Mouse (Mus musculus) limb, embryonic 14.5 days (tissue): ENCODE measurements around the gene Gtpbp1. TPM values are rescaled to one million over a fixed set of nuclear protein-coding genes. Genes with fewer than 3 reads are reported as not detected.

ENCODE experiments used
- ATAC-seq: fragments of 200-750 bp; cut with Nextera tagmentation; 2 replicates; pipeline ENCODE4 v1.8.0; 2017; ENCODE audit warnings: low read depth, moderate number of reproducible peaks, moderate TSS enrichment; ENCODE audit not compliant: low FRiP score
- DNase-seq: peaks from one replicate; pipeline ENCODE4 v3.0.0-alpha.2; 2015; ENCODE audit warnings: low spot score
- H3K27ac ChIP-seq: fragments of 300-500 bp; sonication (generic); replicated peaks from 2 replicates; pipeline ENCODE4 v1.5.1; 2014; ENCODE audit warnings: low read depth, mild to moderate bottlenecking, low read length, moderate library complexity, mixed read lengths
- H3K27me3 ChIP-seq: fragments of 300-500 bp; sonication (generic); 2 replicates; pipeline ENCODE4 v1.6.1; 2014; ENCODE audit warnings: low read length, mixed read lengths; ENCODE audit not compliant: control insufficient read depth, insufficient read depth
- H3K36me3 ChIP-seq: fragments of 300-500 bp; sonication (generic); 2 replicates; pipeline ENCODE4 v1.6.1; 2014; ENCODE audit warnings: mild to moderate bottlenecking, low read length, moderate library complexity, mixed read lengths; ENCODE audit not compliant: control insufficient read depth, insufficient read depth
- H3K4me1 ChIP-seq: fragments of 300-500 bp; sonication (generic); 2 replicates; pipeline ENCODE4 v1.6.1; 2014; ENCODE audit warnings: antibody characterized with exemption, low read length, mixed read lengths; ENCODE audit not compliant: control insufficient read depth, insufficient read depth
- H3K4me2 ChIP-seq: fragments of 300-500 bp; sonication (generic); replicated peaks from 2 replicates; pipeline ENCODE4 v1.6.1; 2014; ENCODE audit warnings: low read depth, mild to moderate bottlenecking, low read length, moderate library complexity; ENCODE audit not compliant: severe bottlenecking
- H3K4me3 ChIP-seq: fragments of 300-500 bp; sonication (generic); replicated peaks from 2 replicates; pipeline ENCODE4 v1.5.1; 2014; ENCODE audit warnings: low read length
- H3K9ac ChIP-seq: fragments of 300-500 bp; sonication (generic); 2 replicates; pipeline ENCODE4 v1.6.1; 2014; ENCODE audit warnings: mild to moderate bottlenecking, low read depth, low read length, moderate library complexity; ENCODE audit not compliant: severe bottlenecking
- H3K9me3 ChIP-seq: fragments of 300-500 bp; sonication (generic); 2 replicates; pipeline ENCODE4 v1.6.1; 2016; ENCODE audit warnings: low read length; ENCODE audit not compliant: control insufficient read depth
- POLR2A ChIP-seq: fragments of 200-500 bp; IDR thresholded peaks from 2 replicates; pipeline ENCODE4 v1.8.0; 2012; ENCODE audit warnings: inconsistent platforms, mild to moderate bottlenecking, moderate library complexity, borderline replicate concordance; ENCODE audit not compliant: insufficient read depth, insufficient read length; ENCODE audit errors: extremely low read depth
- WGBS: fragments of 180-500 bp; shearing (Covaris S2); extraction: QIAGEN DNeasy Blood & Tissue Kit; methylation state at CpG from one replicate; pipeline ENCODE4 v1.1.7; 2014; 5-methylcytosine and 5-hydroxymethylcytosine counted together
- polyA plus RNA-seq, 2 experiments: library from polyadenylated mRNA; depleted of rRNA in 1 of 2; stranded (reverse) in 1 of 2; unstranded in 1 of 2; fragments of >200 nt; fragmentation: Nextera tagmentation in 1 of 2; extraction: Ambion mirVana in 1 of 2; gene quantifications; 2 replicates each; pipeline versions ENCODE4 v1.2.1 to v1.2.3; 2012 to 2014

Gtpbp1 gene
- polyA plus RNA-seq, 2 experiments, result 32.6 to 39.6 TPM

DNA sequence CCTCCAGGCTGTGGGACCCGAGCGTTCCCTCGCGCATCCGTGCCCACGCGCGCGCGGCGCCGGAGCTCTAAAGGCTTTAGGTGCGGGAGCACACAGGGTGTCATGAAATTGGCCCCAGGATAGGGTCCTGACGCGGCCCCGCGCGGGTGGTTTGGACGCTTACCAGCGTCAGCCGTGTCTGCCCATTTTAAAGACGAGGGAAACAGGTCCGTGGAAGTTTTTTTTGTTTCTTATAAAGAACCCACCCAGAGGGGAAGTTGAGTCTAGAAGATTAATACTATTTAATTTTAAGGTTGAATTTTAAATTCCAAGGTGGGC lies 52.0 kb downstream of the Gtpbp1 start:
- H3K4me3 ChIP-seq, result peak overlapping the region; percentile 97
- H3K4me2 ChIP-seq, result peak overlapping the region; percentile 61
- peak; percentile 39 for ATAC-seq
- peak overlapping the region; percentile 88 for H3K9ac ChIP-seq
- H3K9me3 ChIP-seq, result no peaks in the 10 kb centered on the region
- DNase-seq, result no peak
- no peak for TF ChIP-seq POLR2A
- no peaks in the 10 kb centered on the region for H3K27me3 ChIP-seq
- under 1% methylated on average over 23 of the region's 23 CpGs for WGBS
- H3K27ac ChIP-seq, result no peak overlapping the region
- H3K36me3 ChIP-seq, result peaks cover 13% of the 10 kb centered on the region
- peaks cover 12% of the 10 kb centered on the region for H3K4me1 ChIP-seq

DNA sequence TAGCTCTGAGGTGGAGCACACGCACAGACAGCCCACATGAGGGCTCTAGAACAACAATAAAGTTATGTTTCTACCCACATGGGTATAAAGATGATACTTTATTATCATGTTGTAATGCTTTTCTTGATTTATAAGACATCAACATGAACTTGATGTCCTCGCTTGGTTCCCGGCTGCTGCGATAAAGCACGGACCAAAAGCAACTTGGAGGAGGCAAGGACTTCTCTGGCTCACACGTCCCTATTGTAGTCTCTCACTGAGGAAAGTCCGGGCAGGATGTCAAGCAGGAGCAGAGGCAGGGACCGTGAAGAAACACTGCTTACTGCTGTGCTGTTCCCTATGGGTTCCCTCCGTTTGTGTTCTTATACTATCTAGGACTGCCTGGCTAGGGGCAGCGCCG lies 53.4 kb downstream of the Gtpbp1 start:
- Histone ChIP-seq H3K4me2 (no peak overlapping the region), H3K27me3 (no peaks in the 10 kb centered on the region), H3K36me3 (no peaks in the 10 kb centered on the region; the same call in 1 of the 2 replicates), H3K9ac (no peak overlapping the region), H3K27ac (no peak overlapping the region), H3K9me3 (no peaks in the 10 kb centered on the region), H3K4me3 (no peak overlapping the region), H3K4me1 (peaks cover 12% of the 10 kb centered on the region)
- no peak for TF ChIP-seq POLR2A
- 94% methylated on average over 11 of the region's 11 CpGs for WGBS
- DNase-seq (no peak), ATAC-seq (no peak)

DNA sequence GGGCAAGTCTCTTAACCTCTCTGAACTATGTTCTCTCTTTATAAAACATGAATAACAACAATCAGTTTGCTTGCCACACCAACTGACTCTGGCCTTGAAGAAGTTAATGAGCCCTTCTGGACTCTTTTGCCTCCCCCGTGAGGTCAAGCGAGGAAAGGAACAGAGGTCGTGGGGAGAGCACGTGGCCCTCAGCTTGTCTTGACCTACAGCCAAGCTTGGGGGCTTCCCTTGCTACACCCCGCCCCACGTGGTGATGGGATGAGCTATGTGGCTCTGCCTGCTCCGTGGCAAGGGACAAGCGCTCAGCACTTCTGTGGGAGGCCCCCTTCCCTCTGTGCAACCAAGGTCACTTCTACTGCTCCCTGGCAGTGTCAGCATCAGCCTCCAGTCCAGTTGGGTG lies 54.1 kb downstream of the Gtpbp1 start:
- no peak overlapping the region for H3K9ac ChIP-seq
- no peak for TF ChIP-seq POLR2A
- whole genome bisulfite sequencing, result 77% methylated on average over 8 of the region's 8 CpGs
- H3K27me3 ChIP-seq, result no peaks in the 10 kb centered on the region
- DNase-seq (no peak), ATAC-seq (no peak)
- H3K9me3 ChIP-seq, result no peaks in the 10 kb centered on the region
- peaks cover 12% of the 10 kb centered on the region for H3K4me1 ChIP-seq
- H3K27ac ChIP-seq, result no peak overlapping the region
- H3K4me3 ChIP-seq, result no peak overlapping the region
- H3K4me2 ChIP-seq, result no peak overlapping the region
- no peaks in the 10 kb centered on the region for H3K36me3 ChIP-seq

DNA sequence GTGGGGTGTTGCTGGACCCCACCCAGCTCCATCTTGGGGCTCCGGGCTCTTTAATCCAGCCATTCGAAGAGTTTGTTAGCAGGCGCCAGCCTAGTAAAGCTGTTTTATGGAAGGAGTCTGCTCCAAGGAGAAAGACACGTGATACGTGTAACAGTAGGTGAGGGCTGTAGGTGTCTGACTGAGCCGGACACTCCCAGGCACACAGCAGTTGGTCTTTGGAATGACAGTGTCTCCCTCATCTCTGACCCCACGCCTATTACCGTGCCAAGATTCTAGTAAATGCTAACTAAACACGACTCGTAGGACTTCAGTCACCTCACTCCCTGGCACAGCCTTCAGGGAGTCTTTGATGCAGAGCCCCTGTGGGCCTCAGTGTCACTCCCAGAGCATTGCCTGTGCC lies 54.7 kb downstream of the Gtpbp1 start:
- DNase-seq (no peak), ATAC-seq (no peak)
- Histone ChIP-seq H3K36me3 (no peaks in the 10 kb centered on the region), H3K4me2 (no peak overlapping the region), H3K27me3 (no peaks in the 10 kb centered on the region), H3K4me1 (peaks cover 12% of the 10 kb centered on the region), H3K9me3 (no peaks in the 10 kb centered on the region), H3K4me3 (no peak overlapping the region), H3K9ac (no peak overlapping the region), H3K27ac (no peak overlapping the region)
- 38% methylated on average over 10 of the region's 10 CpGs for WGBS
- TF ChIP-seq POLR2A, result no peak

DNA sequence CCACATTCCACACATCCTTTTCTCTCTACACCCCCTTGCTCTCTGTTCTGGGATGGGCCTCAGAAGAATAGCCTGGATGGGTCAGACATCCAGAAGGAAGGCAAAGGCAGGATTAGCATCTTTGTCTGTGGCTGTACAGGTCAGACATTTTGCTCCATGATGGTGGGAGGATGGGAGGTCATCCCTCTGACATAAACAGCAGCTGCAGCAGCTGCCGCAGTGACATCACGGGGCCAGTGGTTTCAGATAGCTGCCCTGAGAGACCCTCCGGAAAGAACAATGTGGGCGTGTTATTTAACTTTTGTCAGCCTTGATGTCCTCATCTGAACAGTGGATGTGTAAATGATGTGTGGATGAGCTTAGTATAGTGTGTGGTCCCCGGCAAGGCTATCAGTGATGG lies 55.2 kb downstream of the Gtpbp1 start:
- H3K4me2 ChIP-seq, result no peak overlapping the region
- no peak overlapping the region for H3K9ac ChIP-seq
- ATAC-seq (no peak), DNase-seq (no peak)
- no peaks in the 10 kb centered on the region for H3K27me3 ChIP-seq
- H3K4me1 ChIP-seq, result peaks cover 12% of the 10 kb centered on the region
- no peaks in the 10 kb centered on the region for H3K9me3 ChIP-seq
- 90% methylated on average over 5 of the region's 5 CpGs for WGBS
- H3K36me3 ChIP-seq, result no peaks in the 10 kb centered on the region
- no peak overlapping the region for H3K4me3 ChIP-seq
- no peak overlapping the region for H3K27ac ChIP-seq
- no peak for TF ChIP-seq POLR2A

DNA sequence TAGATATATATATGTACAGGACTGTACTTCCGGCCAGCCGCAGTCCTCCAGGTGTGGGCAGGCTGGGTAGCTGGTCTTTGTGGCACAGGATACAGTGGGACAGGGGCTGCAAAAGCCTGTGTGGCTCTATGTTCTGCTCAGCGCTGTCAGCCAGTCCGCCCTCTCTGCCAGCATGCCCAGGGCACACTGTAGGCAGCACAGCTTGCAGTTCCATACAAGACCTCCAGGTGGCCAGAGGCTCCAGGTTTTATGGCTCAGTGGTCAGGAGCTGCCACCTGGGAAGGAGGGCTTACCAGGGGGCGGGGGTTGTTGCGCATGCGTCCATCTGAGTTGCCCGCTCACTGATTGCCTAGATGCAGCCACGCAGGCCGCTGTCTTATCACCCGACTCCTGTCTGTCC lies 57.4 kb downstream of the Gtpbp1 start:
- Histone ChIP-seq H3K27ac (no peak overlapping the region), H3K36me3 (no peaks in the 10 kb centered on the region), H3K4me1 (peaks cover 6% of the 10 kb centered on the region), H3K4me3 (no peak overlapping the region), H3K9me3 (no peaks in the 10 kb centered on the region), H3K4me2 (no peak overlapping the region), H3K27me3 (no peaks in the 10 kb centered on the region), H3K9ac (no peak overlapping the region)
- TF ChIP-seq POLR2A, result no peak
- no peak for ATAC-seq
- no peak for DNase-seq
- 55% methylated on average over 10 of the region's 11 CpGs for WGBS
